Mouse (Mus musculus) stomach, embryonic 15.5 days (tissue): ENCODE data around the gene Nme7. TPM values are rescaled to one million over a fixed set of nuclear protein-coding genes. Genes with fewer than 3 reads are reported as not detected.

Experiments
- polyA plus RNA-seq: library from polyadenylated mRNA; unstranded; fragments of >200 nt; fragmentation: Nextera tagmentation; extraction: Ambion mirVana; gene quantifications from 2 replicates; pipeline ENCODE4 v1.2.1, GENCODE M21; 2015

The Nme7 gene
- polyA plus RNA-seq, 1 experiment from 2014 or later, result 31.2 TPM

Other genes starting within 250 kb of the Nme7 start
- gene Sell, start 242.1 kb upstream of the Nme7 start, polyA plus RNA-seq, result 3.5 and 4.3 TPM in 2 replicates
- gene Selp, start 188.9 kb upstream of the Nme7 start, polyA plus RNA-seq, result 0.18 and 0.58 TPM in 2 replicates
- 1.0 and 1.1 TPM in 2 replicates for gene F5, start 152.3 kb upstream of the Nme7 start, polyA plus RNA-seq
- 15.5 and 17.1 TPM in 2 replicates for gene Slc19a2, start 55.1 kb upstream of the Nme7 start, polyA plus RNA-seq
- gene Ccdc181, start 28.5 kb upstream of the Nme7 start, polyA plus RNA-seq, result 9.4 and 10.7 TPM in 2 replicates
- gene Blzf1, start 3.4 kb downstream of the Nme7 start, polyA plus RNA-seq, result 28.4 and 29.3 TPM in 2 replicates
- gene Atp1b1, start 154.2 kb downstream of the Nme7 start, polyA plus RNA-seq, result 143 and 162 TPM in 2 replicates